Mouse (Mus musculus) heart, embryonic 15.5 days (tissue): ENCODE results near the gene Ffar3. TPM values are rescaled to one million over a fixed set of nuclear protein-coding genes. Genes with fewer than 3 reads are reported as not detected.

Experiments used
- ATAC-seq: fragments of 200-750 bp; cut with Nextera tagmentation; replicated peaks from 2 replicates; pipeline ENCODE4 v1.8.0; 2017; ENCODE audit warnings: low read depth, moderate TSS enrichment; ENCODE audit not compliant: insufficient number of reproducible peaks, insufficient read depth, low FRiP score
- H3K27ac ChIP-seq: fragments of 300-500 bp; sonication (generic); 2 replicates; pipeline ENCODE4 v1.5.1; 2015; ENCODE audit warnings: mild to moderate bottlenecking, inconsistent platforms
- H3K27me3 ChIP-seq: fragments of 300-500 bp; sonication (generic); 2 replicates; pipeline ENCODE4 v1.6.1; 2015; ENCODE audit warnings: inconsistent platforms
- H3K36me3 ChIP-seq: fragments of 300-500 bp; sonication (generic); 2 replicates; pipeline ENCODE4 v1.6.1; 2015; ENCODE audit warnings: mild to moderate bottlenecking, inconsistent platforms
- H3K4me1 ChIP-seq: fragments of 300-500 bp; sonication (generic); replicated peaks from 2 replicates; pipeline ENCODE4 v1.6.1; 2015; ENCODE audit warnings: inconsistent platforms
- H3K4me2 ChIP-seq: fragments of 300-500 bp; sonication (generic); 2 replicates; pipeline ENCODE4 v1.6.1; 2015; ENCODE audit warnings: inconsistent platforms, mild to moderate bottlenecking, moderate library complexity
- H3K4me3 ChIP-seq: fragments of 300-500 bp; sonication (generic); 2 replicates; pipeline ENCODE4 v1.5.1; 2015; ENCODE audit warnings: mild to moderate bottlenecking, inconsistent platforms
- H3K9ac ChIP-seq: fragments of 300-500 bp; sonication (generic); 2 replicates; pipeline ENCODE4 v1.6.1; 2015; ENCODE audit warnings: mild to moderate bottlenecking, inconsistent platforms
- H3K9me3 ChIP-seq: fragments of 300-500 bp; sonication (generic); replicated peaks from 2 replicates; pipeline ENCODE4 v1.6.1; 2016; ENCODE audit warnings: inconsistent platforms
- WGBS: fragments of 180-500 bp; shearing (Covaris S2); methylation state at CpG from one replicate; pipeline ENCODE4 v1.1.7; 2015; ENCODE audit warnings: mixed read lengths; 5-methylcytosine and 5-hydroxymethylcytosine counted together
- polyA plus RNA-seq: library from polyadenylated mRNA; unstranded; fragments of >200 nt; fragmentation: Nextera tagmentation; extraction: Ambion mirVana; gene quantifications from 2 replicates; pipeline ENCODE4 v1.2.1, GENCODE M21; 2015

Gene Ffar3
- 0.15 TPM in 1 of 2 replicates, not detected in the other for polyA plus RNA-seq

- Histone ChIP-seq H3K27me3 (peaks cover 17% of the 10 kb centered on the region), H3K36me3 (no peaks in the 10 kb centered on the region), H3K9ac (no peak within 1 kb of the TSS), H3K9me3 (no peaks in the 10 kb centered on the region), H3K27ac (no peak within 1 kb of the TSS), H3K4me3 (no peak within 1 kb of the TSS), H3K4me1 (peaks cover 3% of the 10 kb centered on the region; the same call in 1 of the 2 replicates), H3K4me2 (no peak within 1 kb of the TSS)
- WGBS: 49% methylated on average over 6 of the region's 6 CpGs
- no peak for ATAC-seq
These were observed at the start of gene Ffar3 for GRCm38 (mm10) chr7:30856078-30856477. Gene Ffar3 (minus strand): TSS chr7:30856178.

GRCm38 (mm10) chr7:30904042-30904441 lies 48.1 kb upstream of the Ffar3 start:
- Histone ChIP-seq H3K4me2 (no peak overlapping the region), H3K9me3 (no peaks in the 10 kb centered on the region), H3K27me3 (peaks cover 30% of the 10 kb centered on the region), H3K4me1 (peaks cover 8% of the 10 kb centered on the region), H3K4me3 (no peak overlapping the region), H3K27ac (no peak overlapping the region), H3K9ac (no peak overlapping the region), H3K36me3 (no peaks in the 10 kb centered on the region)
- no peak for ATAC-seq
- 47% methylated on average over 4 of the region's 4 CpGs for WGBS

GRCm38 (mm10) chr7:30895217-30895616 lies 39.2 kb upstream of the Ffar3 start:
- 78% methylated on average over 3 of the region's 3 CpGs for WGBS
- no peak for ATAC-seq
- H3K4me3 ChIP-seq: no peak overlapping the region
- no peaks in the 10 kb centered on the region for H3K36me3 ChIP-seq
- H3K27me3 ChIP-seq: no peaks in the 10 kb centered on the region
- H3K27ac ChIP-seq: no peak overlapping the region
- no peak overlapping the region for H3K9ac ChIP-seq
- no peak overlapping the region for H3K4me2 ChIP-seq
- no peaks in the 10 kb centered on the region for H3K9me3 ChIP-seq
- H3K4me1 ChIP-seq: peaks cover 2% of the 10 kb centered on the region; the same call in 1 of the 2 replicates

- H3K4me1 ChIP-seq: peaks cover 2% of the 10 kb centered on the region; the same call in 1 of the 2 replicates
- no peak overlapping the region for H3K27ac ChIP-seq
- ATAC-seq: no peak
- H3K9me3 ChIP-seq: no peaks in the 10 kb centered on the region
- H3K4me2 ChIP-seq: no peak overlapping the region
- H3K4me3 ChIP-seq: no peak overlapping the region
- H3K36me3 ChIP-seq: no peaks in the 10 kb centered on the region
- no peaks in the 10 kb centered on the region for H3K27me3 ChIP-seq
- WGBS: 48% methylated on average over 3 of the region's 3 CpGs
- H3K9ac ChIP-seq: no peak overlapping the region
These were observed 36.5 kb upstream of the Ffar3 start for GRCm38 (mm10) chr7:30892515-30892914.

GRCm38 (mm10) chr7:30891746-30892145 lies 35.8 kb upstream of the Ffar3 start:
- no peak for ATAC-seq
- Histone ChIP-seq H3K27ac (no peak overlapping the region), H3K4me1 (peaks cover 2% of the 10 kb centered on the region; the same call in 1 of the 2 replicates), H3K9me3 (no peaks in the 10 kb centered on the region), H3K36me3 (no peaks in the 10 kb centered on the region), H3K4me2 (no peak overlapping the region), H3K27me3 (no peaks in the 10 kb centered on the region), H3K4me3 (no peak overlapping the region), H3K9ac (no peak overlapping the region)
- WGBS: 82% methylated on average over 9 of the region's 9 CpGs

- H3K27me3 ChIP-seq: no peaks in the 10 kb centered on the region
- H3K9me3 ChIP-seq: no peaks in the 10 kb centered on the region
- H3K4me2 ChIP-seq: no peak overlapping the region
- H3K4me3 ChIP-seq: no peak overlapping the region
- H3K36me3 ChIP-seq: no peaks in the 10 kb centered on the region
- peaks cover 2% of the 10 kb centered on the region; the same call in 1 of the 2 replicates for H3K4me1 ChIP-seq
- no peak overlapping the region for H3K27ac ChIP-seq
- H3K9ac ChIP-seq: no peak overlapping the region
- no peak for ATAC-seq
- WGBS: 40% methylated on average over 2 of the region's 2 CpGs
These were observed 34.7 kb upstream of the Ffar3 start for GRCm38 (mm10) chr7:30890681-30891080.

GRCm38 (mm10) chr7:30888786-30889185 lies 32.8 kb upstream of the Ffar3 start:
- Histone ChIP-seq H3K9ac (no peak overlapping the region), H3K27me3 (no peaks in the 10 kb centered on the region), H3K4me3 (no peak overlapping the region), H3K4me2 (no peak overlapping the region), H3K9me3 (no peaks in the 10 kb centered on the region), H3K36me3 (no peaks in the 10 kb centered on the region), H3K27ac (no peak overlapping the region), H3K4me1 (peaks cover 2% of the 10 kb centered on the region; the same call in 1 of the 2 replicates)
- WGBS: 78% methylated on average over 7 of the region's 7 CpGs
- no peak for ATAC-seq

- Histone ChIP-seq H3K4me2 (no peak overlapping the region), H3K9ac (no peak overlapping the region), H3K4me1 (peaks cover 2% of the 10 kb centered on the region; the same call in 1 of the 2 replicates), H3K36me3 (no peaks in the 10 kb centered on the region), H3K27ac (no peak overlapping the region), H3K9me3 (no peaks in the 10 kb centered on the region), H3K4me3 (no peak overlapping the region), H3K27me3 (no peaks in the 10 kb centered on the region)
- ATAC-seq: no peak
- 79% methylated on average over 14 of the region's 14 CpGs for WGBS
These were observed 31.7 kb upstream of the Ffar3 start for GRCm38 (mm10) chr7:30887568-30888188.

- Histone ChIP-seq H3K27ac (no peak overlapping the region), H3K4me3 (no peak overlapping the region), H3K9me3 (no peaks in the 10 kb centered on the region), H3K4me1 (peaks cover 2% of the 10 kb centered on the region; the same call in 1 of the 2 replicates), H3K9ac (no peak overlapping the region), H3K36me3 (no peaks in the 10 kb centered on the region), H3K4me2 (no peak overlapping the region), H3K27me3 (no peaks in the 10 kb centered on the region)
- 77% methylated on average over 4 of the region's 4 CpGs for WGBS
- ATAC-seq: no peak
These were observed 30.9 kb upstream of the Ffar3 start for GRCm38 (mm10) chr7:30886852-30887251.

GRCm38 (mm10) chr7:30884047-30884446 lies 28.1 kb upstream of the Ffar3 start:
- no peak overlapping the region for H3K9ac ChIP-seq
- H3K27ac ChIP-seq: no peak overlapping the region
- no peak overlapping the region for H3K4me2 ChIP-seq
- no peaks in the 10 kb centered on the region for H3K4me1 ChIP-seq
- ATAC-seq: no peak
- H3K36me3 ChIP-seq: no peaks in the 10 kb centered on the region
- H3K4me3 ChIP-seq: no peak overlapping the region
- H3K27me3 ChIP-seq: no peaks in the 10 kb centered on the region
- no peaks in the 10 kb centered on the region for H3K9me3 ChIP-seq

- WGBS: 67% methylated on average over 3 of the region's 3 CpGs
- ATAC-seq: no peak
These were observed 25.4 kb upstream of the Ffar3 start for GRCm38 (mm10) chr7:30881367-30881766.

GRCm38 (mm10) chr7:30880176-30880575 lies 24.2 kb upstream of the Ffar3 start, which contains the start of gene Cd22:
Gene Cd22 (minus strand): TSS chr7:30880342.
- Histone ChIP-seq H3K36me3 (no peaks in the 10 kb centered on the region), H3K27ac (no peak within 1 kb of the TSS), H3K4me1 (no peaks in the 10 kb centered on the region), H3K27me3 (no peaks in the 10 kb centered on the region; the same call in 1 of the 2 replicates), H3K4me3 (no peak within 1 kb of the TSS), H3K9me3 (no peaks in the 10 kb centered on the region), H3K4me2 (no peak within 1 kb of the TSS), H3K9ac (no peak within 1 kb of the TSS)
- WGBS: 51% methylated on average over 7 of the region's 7 CpGs
- no peak for ATAC-seq

More at GRCm38 (mm10) chr7:30881367-30881766, 25.4 kb upstream of the Ffar3 start:
- Histone ChIP-seq H3K9me3 (no peaks in the 10 kb centered on the region), H3K4me1 (no peaks in the 10 kb centered on the region), H3K36me3 (no peaks in the 10 kb centered on the region), H3K9ac (no peak overlapping the region), H3K27ac (no peak overlapping the region), H3K4me2 (no peak overlapping the region), H3K4me3 (no peak overlapping the region), H3K27me3 (no peaks in the 10 kb centered on the region)
